Mouse (Mus musculus) induced T-regulatory cell, adult 2 months (primary cell): ENCODE measurements around the gene Aloxe3.
A peak's percentile ranks its signal among the peaks of the same experiment; 100 is the strongest.

ENCODE experiments used
- DNase-seq: peaks from one replicate; pipeline ENCODE4 v3.0.0-alpha.2; 2012; ENCODE audit warnings: low read depth

Aloxe3 gene

DNA sequence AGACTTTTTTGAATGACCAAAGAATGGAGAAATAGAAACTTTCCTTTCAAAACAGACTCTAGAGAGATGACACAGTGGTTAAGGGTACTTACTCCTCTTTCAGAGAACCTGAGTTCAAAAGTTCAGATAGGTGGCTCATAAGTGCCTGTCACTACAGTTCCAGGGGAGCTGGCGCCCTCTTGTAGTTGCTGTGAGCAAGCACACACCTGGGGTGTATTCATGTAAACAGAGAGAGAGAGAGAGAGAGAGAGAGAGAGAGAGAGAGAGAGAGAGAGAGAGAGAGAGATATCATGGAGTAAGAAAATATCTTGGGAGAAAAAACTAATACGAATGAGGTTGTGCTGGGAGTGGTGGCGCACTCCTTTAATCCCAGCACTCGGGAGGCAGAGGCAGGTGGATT is 54.4 kb downstream of the Aloxe3 start:
- peak; percentile 36 for DNase-seq

- DNase-seq = no peak
These were observed 59.3 kb downstream of the Aloxe3 start for GRCm38 (mm10) chr11:69185031-69185430.

- no peak for DNase-seq
These were observed 60.2 kb downstream of the Aloxe3 start for GRCm38 (mm10) chr11:69185936-69186335.

- DNase-seq = peak; percentile 78
These were observed 67.1 kb downstream of the Aloxe3 start for GRCm38 (mm10) chr11:69192840-69193239.

DNA sequence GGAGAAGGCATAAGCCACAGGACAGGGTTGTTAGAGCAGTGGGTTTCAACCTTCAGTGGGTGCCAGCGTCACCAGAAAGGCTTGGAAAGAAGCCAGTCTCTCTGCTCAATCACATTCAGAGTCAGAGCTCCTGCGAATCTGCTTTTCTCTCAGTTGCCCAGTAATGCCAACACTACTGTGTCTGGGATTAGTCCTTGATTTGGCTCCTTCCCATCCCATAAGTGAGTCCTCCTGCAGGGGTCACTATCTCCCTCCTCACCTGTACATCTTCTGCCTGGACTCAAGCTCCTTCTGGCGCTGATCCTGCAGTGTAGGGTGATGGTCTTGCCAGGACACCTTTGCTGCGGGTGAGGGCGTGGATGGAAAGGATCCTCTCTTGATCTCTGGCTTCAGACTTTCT is 71.1 kb downstream of the Aloxe3 start:
- peak; percentile 53 for DNase-seq

DNA sequence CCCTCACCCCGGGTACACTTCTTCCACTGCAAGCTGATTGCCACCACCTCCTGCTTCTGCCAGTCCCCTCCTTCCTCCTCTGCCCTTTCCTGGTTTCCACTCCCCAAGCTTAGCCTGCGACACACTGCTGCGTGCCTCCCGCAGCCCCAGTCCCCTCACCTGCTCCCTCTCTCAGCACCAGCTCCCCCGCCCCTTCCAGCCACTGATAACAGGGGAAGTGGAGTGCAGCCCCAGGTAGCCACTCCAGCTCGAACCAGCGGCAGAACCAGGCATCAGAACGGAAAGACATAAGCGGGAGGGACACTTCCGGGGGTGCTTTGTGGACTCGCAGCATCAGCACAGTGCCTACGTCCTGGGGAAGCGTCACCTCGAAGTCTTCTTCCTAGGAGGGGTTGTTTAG is 71.5 kb downstream of the Aloxe3 start:
- DNase-seq = peak; percentile 75

GRCm38 (mm10) chr11:69197743-69198142 is 72.0 kb downstream of the Aloxe3 start, which contains the start of gene Alox8:
Gene Alox8 (minus strand): TSS chr11:69197843.
- no peak for DNase-seq
